Mouse (Mus musculus) intestine, postnatal 0 days (tissue): Measurements from ENCODE around the gene Gpr89. TPM values are rescaled to one million over a fixed set of nuclear protein-coding genes. Genes with fewer than 3 reads are reported as not detected.
A peak's percentile ranks its signal among the peaks of the same experiment; 100 is the strongest.

ENCODE experiments used
- ATAC-seq: fragments of 200-750 bp; cut with Nextera tagmentation; 2 replicates; pipeline ENCODE4 v1.8.0; 2017; ENCODE audit warnings: mild to moderate bottlenecking, moderate TSS enrichment, moderate library complexity
- H3K27ac ChIP-seq: fragments of 300-500 bp; sonication (generic); 2 replicates; pipeline ENCODE4 v1.5.1; 2014; ENCODE audit warnings: mild to moderate bottlenecking, low read depth, low read length, moderate library complexity
- H3K27me3 ChIP-seq: fragments of 300-500 bp; sonication (generic); replicated peaks from 2 replicates; pipeline ENCODE4 v1.6.1; 2014; ENCODE audit warnings: low read length, mixed read lengths; ENCODE audit not compliant: control insufficient read depth, insufficient read depth
- H3K36me3 ChIP-seq: fragments of 300-500 bp; sonication (generic); 2 replicates; pipeline ENCODE4 v1.6.1; 2014; ENCODE audit warnings: mild to moderate bottlenecking, moderate library complexity; ENCODE audit not compliant: control insufficient read depth, insufficient read depth
- H3K4me1 ChIP-seq: fragments of 300-500 bp; sonication (generic); replicated peaks from 2 replicates; pipeline ENCODE4 v1.6.1; 2014; ENCODE audit warnings: antibody characterized with exemption, low read length, mixed read lengths; ENCODE audit not compliant: control insufficient read depth, insufficient read depth
- H3K4me2 ChIP-seq: fragments of 300-500 bp; sonication (generic); replicated peaks from 2 replicates; pipeline ENCODE4 v1.6.1; 2014; ENCODE audit warnings: low read depth, mild to moderate bottlenecking, moderate library complexity
- H3K4me3 ChIP-seq: fragments of 300-500 bp; sonication (generic); 2 replicates; pipeline ENCODE4 v1.5.1; 2014; ENCODE audit warnings: low read depth, low read length
- H3K9ac ChIP-seq: fragments of 300-500 bp; sonication (generic); 2 replicates; pipeline ENCODE4 v1.6.1; 2014; ENCODE audit warnings: mild to moderate bottlenecking, low read depth, low read length
- H3K9me3 ChIP-seq: fragments of 300-500 bp; sonication (generic); 2 replicates; pipeline ENCODE4 v1.6.1; 2016; ENCODE audit warnings: mixed run types; ENCODE audit not compliant: control insufficient read depth
- CTCF ChIP-seq: sonication (generic); IDR thresholded peaks from 2 replicates; pipeline ENCODE4 v1.5.1; 2016; ENCODE audit warnings: low read depth, mild to moderate bottlenecking, control low read depth, antibody characterized with exemption, moderate library complexity
- WGBS: fragments of 180-500 bp; shearing (Covaris S2); extraction: QIAGEN DNeasy Blood & Tissue Kit; methylation state at CpG from one replicate; pipeline ENCODE4 v1.1.7; 2014; 5-methylcytosine and 5-hydroxymethylcytosine counted together
- polyA plus RNA-seq: library from polyadenylated mRNA; unstranded; fragments of >200 nt; fragmentation: Nextera tagmentation; extraction: Ambion mirVana; gene quantifications from 2 replicates; pipeline ENCODE4 v1.2.1, GENCODE M21; 2015

The Gpr89 gene
- polyA plus RNA-seq, 1 experiment from 2014 or later, result 76.6 TPM

- H3K27me3 ChIP-seq, result no peaks in the 10 kb centered on the region
- no peak for TF ChIP-seq CTCF
- 16% methylated on average over 2 of the region's 2 CpGs for WGBS
- no peak overlapping the region for H3K4me2 ChIP-seq
- no peaks in the 10 kb centered on the region for H3K4me1 ChIP-seq
- no peaks in the 10 kb centered on the region for H3K36me3 ChIP-seq
- no peaks in the 10 kb centered on the region for H3K9me3 ChIP-seq
- no peak overlapping the region for H3K4me3 ChIP-seq
- H3K9ac ChIP-seq, result no peak overlapping the region
- H3K27ac ChIP-seq, result no peak overlapping the region
- ATAC-seq, result no peak
These were observed 68.7 kb downstream of the Gpr89 start for GRCm38 (mm10) chr3:96836414-96836813.

GRCm38 (mm10) chr3:96834587-96835348, 70.4 kb downstream of the Gpr89 start:
- Histone ChIP-seq H3K27ac (no peak overlapping the region), H3K27me3 (no peaks in the 10 kb centered on the region), H3K4me3 (no peak overlapping the region), H3K9me3 (no peaks in the 10 kb centered on the region), H3K36me3 (no peaks in the 10 kb centered on the region), H3K4me1 (0 out of 2 replicates have a peak, but pooled peaks cover under 1% of the 10 kb centered on the region), H3K9ac (no peak overlapping the region), H3K4me2 (no peak overlapping the region)
- no peak for TF ChIP-seq CTCF
- no peak for ATAC-seq
- whole genome bisulfite sequencing, result 62% methylated on average over 7 of the region's 7 CpGs

GRCm38 (mm10) chr3:96832930-96833329, 72.2 kb downstream of the Gpr89 start:
- Histone ChIP-seq H3K27ac (no peak overlapping the region), H3K4me1 (0 out of 2 replicates have a peak, but pooled peaks cover 4% of the 10 kb centered on the region), H3K36me3 (no peaks in the 10 kb centered on the region), H3K4me2 (0 out of 2 replicates have a peak overlapping the region, but pooled peaks have one; percentile 37), H3K9me3 (no peaks in the 10 kb centered on the region), H3K9ac (no peak overlapping the region), H3K4me3 (no peak overlapping the region), H3K27me3 (no peaks in the 10 kb centered on the region)
- no peak for ATAC-seq
- no peak for TF ChIP-seq CTCF
- WGBS, result 61% methylated on average over 5 of the region's 5 CpGs

- Histone ChIP-seq H3K27me3 (no peaks in the 10 kb centered on the region), H3K9me3 (no peaks in the 10 kb centered on the region), H3K36me3 (no peaks in the 10 kb centered on the region), H3K9ac (peak overlapping the region; percentile 23; the same call in 1 of the 2 replicates), H3K4me2 (peak overlapping the region; percentile 47), H3K27ac (peak overlapping the region; percentile 73), H3K4me3 (peak overlapping the region; percentile 30), H3K4me1 (0 out of 2 replicates have a peak, but pooled peaks cover 4% of the 10 kb centered on the region)
- no peak for TF ChIP-seq CTCF
- WGBS, result 43% methylated on average over 10 of the region's 10 CpGs
- peak; percentile 62 for ATAC-seq
These were observed 75.3 kb downstream of the Gpr89 start for GRCm38 (mm10) chr3:96829856-96830255.

GRCm38 (mm10) chr3:96828984-96829383, 76.2 kb downstream of the Gpr89 start, which contains the start of the genes Pdzk1 and Cd160:
TSS of gene Pdzk1 (plus strand) at chr3:96829284.
TSS of gene Cd160 (minus strand) at chr3:96829351.
- H3K36me3 ChIP-seq, result no peaks in the 10 kb centered on the region
- no peak for TF ChIP-seq CTCF
- no peaks in the 10 kb centered on the region for H3K9me3 ChIP-seq
- H3K4me2 ChIP-seq, result peak within 1 kb of the TSS; percentile 53
- 68% methylated on average over 1 of the region's 1 CpGs for WGBS
- 0 out of 2 replicates have a peak, but pooled peaks cover 4% of the 10 kb centered on the region for H3K4me1 ChIP-seq
- no peaks in the 10 kb centered on the region for H3K27me3 ChIP-seq
- peak within 1 kb of the TSS; percentile 73 for H3K27ac ChIP-seq
- ATAC-seq, result 0 out of 2 replicates have a peak, but pooled peaks have one; percentile 6
- peak within 1 kb of the TSS; percentile 23; the same call in 1 of the 2 replicates for H3K9ac ChIP-seq
- H3K4me3 ChIP-seq, result peak within 1 kb of the TSS; percentile 30

- H3K27ac ChIP-seq, result peak overlapping the region; percentile 50; the same call in 1 of the 2 replicates
- no peaks in the 10 kb centered on the region for H3K36me3 ChIP-seq
- H3K9ac ChIP-seq, result no peak overlapping the region
- H3K27me3 ChIP-seq, result no peaks in the 10 kb centered on the region
- 0 out of 2 replicates have a peak, but pooled peaks cover 7% of the 10 kb centered on the region for H3K4me1 ChIP-seq
- H3K4me2 ChIP-seq, result peak overlapping the region; percentile 53
- H3K9me3 ChIP-seq, result no peaks in the 10 kb centered on the region
- peak overlapping the region; percentile 14 for H3K4me3 ChIP-seq
- no peak for TF ChIP-seq CTCF
- 17% methylated on average over 15 of the region's 15 CpGs for WGBS
- ATAC-seq, result no peak
These were observed 76.8 kb downstream of the Gpr89 start for GRCm38 (mm10) chr3:96828308-96828864.
